Mouse (Mus musculus): ENCODE measurements around the gene Lage3. TPM values are rescaled to one million over a fixed set of nuclear protein-coding genes. Genes with fewer than 3 reads are reported as not detected.
A peak's percentile ranks its signal among the peaks of the same experiment; 100 is the strongest.

The Lage3 gene
- total and polyA plus RNA-seq, 3 experiments: 52.7 to 88.1 TPM; not detected in 1

GRCm38 (mm10) chrX:74328725-74329161 lies 24.7 kb downstream of the Lage3 start, which contains the start of gene Plxna3 (continued):
- TF ChIP-seq ZC3H11A (IDR thresholded peaks at IDR 0.05; ENCODE audit: low read depth, low read length): no peak

GRCm38 (mm10) chrX:74312540-74313464 lies 40.6 kb downstream of the Lage3 start, which contains the start of gene Fam50a:
Gene Fam50a (plus strand): TSS chrX:74313033.
- peak within 1 kb of the TSS; percentile 96 for H3K9ac ChIP-seq (ENCODE audit: control insufficient read depth, low read depth, low read length, poor library complexity, severe bottlenecking)
- H3K79me2 ChIP-seq (ENCODE audit: control insufficient read depth, insufficient read depth, low read length, poor library complexity): peaks cover 8% of the 10 kb centered on the region
- no peaks in the 10 kb centered on the region for H3K9me3 ChIP-seq (replicated peaks; ENCODE audit: insufficient read depth, low read length)
- H3K27ac ChIP-seq (ENCODE audit: control insufficient read depth, low read depth, low read length): peak within 1 kb of the TSS; percentile 70
- H3K27me3 ChIP-seq (ENCODE audit: control insufficient read depth in 1 of 2, insufficient read depth in 2 of 2, low read length in 2 of 2): no peaks in the 10 kb centered on the region
- H3K4me1 ChIP-seq (ENCODE audit: control insufficient read depth in 1 of 2, insufficient read depth in 2 of 2, low read length in 2 of 2): no peaks in the 10 kb centered on the region; a peak in 1 of 4 replicates
- DNase-seq (ENCODE audit: low read depth, low spot score): peak; percentile 92
- H3K4me3 ChIP-seq (ENCODE audit: control insufficient read depth in 1 of 2, insufficient read depth in 1 of 2, low read depth in 2 of 2, low read length in 2 of 2): peak within 1 kb of the TSS; percentile 80 to 87
- no peaks in the 10 kb centered on the region; a peak in 2 of 4 replicates for H3K36me3 ChIP-seq (ENCODE audit: control insufficient read depth in 1 of 2, insufficient read depth in 2 of 2, low read length in 2 of 2)
- TF ChIP-seq HCFC1 (IDR thresholded peaks at IDR 0.05; ENCODE audit: low read depth, low read length): peak; percentile 73
- peak; percentile 30 to 78; a peak in 2 of 4 replicates for TF ChIP-seq USF2 (IDR thresholded peaks at IDR 0.05; ENCODE audit: borderline replicate concordance in 1 of 2, insufficient read depth in 1 of 2, low read depth in 1 of 2, low read length in 2 of 2)
- TF ChIP-seq MYC (IDR thresholded peaks at IDR 0.05; ENCODE audit: low read depth, low read length): no peak
- no peak for TF ChIP-seq MYB (IDR thresholded peaks at IDR 0.05; ENCODE audit: low read depth, low read length)
- no peak for TF ChIP-seq JUND (IDR thresholded peaks at IDR 0.05; ENCODE audit: low read depth, low read length)
- TF ChIP-seq GABPA (IDR thresholded peaks at IDR 0.05; ENCODE audit: low read depth, low read length): no peak
- TF ChIP-seq CHD2 (IDR thresholded peaks at IDR 0.05; ENCODE audit: low read length): no peak
- TF ChIP-seq POLR2AphosphoS5 (IDR thresholded peaks at IDR 0.05; ENCODE audit: borderline replicate concordance, low read depth, low read length): no peak
- TF ChIP-seq MAFK (IDR thresholded peaks at IDR 0.05; ENCODE audit: borderline replicate concordance, low read depth, low read length): no peak
- TF ChIP-seq NRF1 (IDR thresholded peaks at IDR 0.05; ENCODE audit: insufficient read depth, low read depth, low read length, poor library complexity, severe bottlenecking): no peak
- no peak for TF ChIP-seq GATA1 (IDR thresholded peaks at IDR 0.05; ENCODE audit: low read depth, low read length)
- peak; percentile 81 for TF ChIP-seq BHLHE40 (IDR thresholded peaks at IDR 0.05; ENCODE audit: borderline replicate concordance, low read depth, low read length)
- no peak for TF ChIP-seq RAD21 (IDR thresholded peaks at IDR 0.05; ENCODE audit: low read depth, low read length)
- no peak for TF ChIP-seq ZKSCAN1 (IDR thresholded peaks at IDR 0.05; ENCODE audit: low read depth, low read length)
- peak; percentile 74 for TF ChIP-seq ETS1 (IDR thresholded peaks at IDR 0.05; ENCODE audit: low read depth, low read length)
- peak; percentile 62 to 66; a peak in 3 of 4 replicates for TF ChIP-seq POLR2A (IDR thresholded peaks at IDR 0.05; ENCODE audit: control insufficient read depth in 1 of 2, insufficient read depth in 1 of 2, low read depth in 1 of 2, low read length in 2 of 2, poor library complexity in 1 of 2)
- TF ChIP-seq TCF12 (IDR thresholded peaks at IDR 0.05; ENCODE audit: low read depth, low read length): no peak
- no peak for TF ChIP-seq ZNF384 (IDR thresholded peaks at IDR 0.05; ENCODE audit: low read depth, low read length)
- no peak for TF ChIP-seq E2F4 (IDR thresholded peaks at IDR 0.05; ENCODE audit: borderline replicate concordance, low read depth, low read length)
- no peak for TF ChIP-seq SMC3 (IDR thresholded peaks at IDR 0.05; ENCODE audit: low read depth, low read length)
- peak; percentile 92 for TF ChIP-seq MAX (IDR thresholded peaks at IDR 0.05; ENCODE audit: low read length)
- no peak for TF ChIP-seq CHD1 (IDR thresholded peaks at IDR 0.05; ENCODE audit: low read depth, low read length)
- no peak for TF ChIP-seq MEF2A (IDR thresholded peaks at IDR 0.05; ENCODE audit: extremely low read depth, insufficient replicate concordance, low read depth, low read length, poor library complexity, severe bottlenecking)
- TF ChIP-seq TBP (IDR thresholded peaks at IDR 0.05; ENCODE audit: low read depth, low read length): no peak
- TF ChIP-seq UBTF (IDR thresholded peaks at IDR 0.05; ENCODE audit: borderline replicate concordance, insufficient read depth, low read depth, low read length): no peak
- no peak for TF ChIP-seq RCOR1 (IDR thresholded peaks at IDR 0.05; ENCODE audit: low read depth, low read length)
- TF ChIP-seq MXI1 (IDR thresholded peaks at IDR 0.05; ENCODE audit: low read depth, low read length): 0 out of 2 replicates have a peak, but pooled peaks have one; percentile 49
- peak; percentile 44 for TF ChIP-seq NELFE (IDR thresholded peaks at IDR 0.05; ENCODE audit: low read depth, low read length)
- peak; percentile 95 for TF ChIP-seq USF1 (IDR thresholded peaks at IDR 0.05; ENCODE audit: low read depth, low read length)
- no peak for TF ChIP-seq EP300 (IDR thresholded peaks at IDR 0.05; ENCODE audit: low read depth in 1 of 2, low read length in 2 of 2)
- peak; percentile 37; the same call in 1 of the 2 replicates for TF ChIP-seq ZMIZ1 (IDR thresholded peaks at IDR 0.05; ENCODE audit: low read depth, low read length)
- no peak for TF ChIP-seq ZC3H11A (IDR thresholded peaks at IDR 0.05; ENCODE audit: low read depth, low read length)
